Mouse (Mus musculus) hindbrain, embryonic 12.5 days (tissue): Measurements from ENCODE around the gene Fkbp7. TPM values are rescaled to one million over a fixed set of nuclear protein-coding genes. Genes with fewer than 3 reads are reported as not detected.
A peak's percentile ranks its signal among the peaks of the same experiment; 100 is the strongest.
"Not testable (repeated sequence)": the region's sequence is repeated elsewhere in the genome, so short reads cannot be mapped to it uniquely, and the experiment has no call there.

ENCODE experiments used
- ATAC-seq: fragments of 200-750 bp; cut with Nextera tagmentation; 2 replicates; pipeline ENCODE4 v1.8.0; 2017; ENCODE audit warnings: moderate TSS enrichment; ENCODE audit not compliant: low FRiP score
- H3K27ac ChIP-seq: fragments of 300-500 bp; sonication (generic); 2 replicates; pipeline ENCODE4 v1.5.1; 2016; ENCODE audit warnings: mild to moderate bottlenecking
- H3K27me3 ChIP-seq: fragments of 300-500 bp; sonication (generic); 2 replicates; pipeline ENCODE4 v1.6.1; 2016; ENCODE audit warnings: mild to moderate bottlenecking
- H3K36me3 ChIP-seq: fragments of 300-500 bp; sonication (generic); 2 replicates; pipeline ENCODE4 v1.6.1; 2016; ENCODE audit warnings: mild to moderate bottlenecking
- H3K4me1 ChIP-seq: fragments of 300-500 bp; sonication (generic); 2 replicates; pipeline ENCODE4 v1.6.1; 2016
- H3K4me2 ChIP-seq: fragments of 300-500 bp; sonication (generic); replicated peaks from 2 replicates; pipeline ENCODE4 v1.6.1; 2016; ENCODE audit warnings: mild to moderate bottlenecking
- H3K4me3 ChIP-seq: fragments of 300-500 bp; sonication (generic); 2 replicates; pipeline ENCODE4 v1.5.1; 2016; ENCODE audit warnings: mild to moderate bottlenecking
- H3K9ac ChIP-seq: fragments of 300-500 bp; sonication (generic); 2 replicates; pipeline ENCODE4 v1.6.1; 2016; ENCODE audit warnings: mild to moderate bottlenecking, moderate library complexity
- H3K9me3 ChIP-seq: fragments of 300-500 bp; sonication (generic); replicated peaks from 2 replicates; pipeline ENCODE4 v1.6.1; 2016; ENCODE audit warnings: mild to moderate bottlenecking
- WGBS: fragments of 180-500 bp; shearing (Covaris S2); methylation state at CpG from one replicate; pipeline ENCODE4 v1.1.7; 2016; 5-methylcytosine and 5-hydroxymethylcytosine counted together
- polyA plus RNA-seq: library from polyadenylated mRNA; unstranded; fragments of >200 nt; fragmentation: Nextera tagmentation; extraction: Ambion mirVana; gene quantifications from 2 replicates; pipeline ENCODE4 v1.2.1, GENCODE M21; 2016

The Fkbp7 gene
- polyA plus RNA-seq, 1 experiment from 2014 or later = 32.6 TPM

DNA sequence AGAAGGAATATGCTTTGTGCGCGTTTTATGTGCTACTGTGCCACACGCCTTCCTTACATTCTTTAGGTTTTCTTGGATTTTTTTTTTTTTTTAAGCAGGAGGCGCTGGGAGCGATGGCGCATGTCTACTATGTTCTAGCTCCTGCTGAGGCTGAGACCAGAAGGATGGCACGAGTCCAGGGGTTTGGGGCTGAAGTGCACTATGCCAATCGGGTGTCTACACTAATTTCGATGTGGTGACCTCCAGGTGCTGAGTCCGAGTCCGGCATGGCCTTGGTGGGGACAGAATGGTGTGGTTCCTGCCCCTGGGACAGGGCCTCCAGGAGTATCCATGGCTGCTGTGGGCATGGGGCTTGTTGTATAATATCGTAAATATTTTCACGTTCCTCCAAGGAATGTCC lies 14.4 kb downstream of the Fkbp7 start:
- Histone ChIP-seq H3K4me2 (no peak overlapping the region), H3K27ac (no peak overlapping the region), H3K9me3 (no peaks in the 10 kb centered on the region), H3K4me1 (no peaks in the 10 kb centered on the region), H3K36me3 (peaks cover 13% of the 10 kb centered on the region; the same call in 1 of the 2 replicates), H3K9ac (no peak overlapping the region), H3K4me3 (no peak overlapping the region), H3K27me3 (no peaks in the 10 kb centered on the region)
- 80% methylated on average over 13 of the region's 13 CpGs for WGBS
- no peak for ATAC-seq

DNA sequence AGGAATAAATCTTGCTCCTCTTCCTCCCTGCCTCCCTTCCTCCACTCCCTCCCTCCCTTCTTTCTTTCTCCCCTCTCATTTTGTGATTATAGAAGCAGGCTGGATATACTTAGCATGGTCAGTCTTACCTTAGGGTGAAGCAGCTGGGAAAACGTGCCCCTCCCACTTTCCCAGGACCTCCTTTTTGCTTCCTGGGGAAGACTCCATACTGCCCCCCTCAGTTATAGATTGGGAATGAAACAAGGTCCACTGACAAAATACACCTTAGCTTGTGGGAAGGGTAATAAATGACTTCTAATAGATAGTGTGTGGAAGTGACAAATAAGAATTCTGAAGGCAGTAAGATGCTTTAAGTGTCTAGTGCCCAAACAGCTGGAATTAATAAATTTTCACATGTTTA lies 16.9 kb downstream of the Fkbp7 start:
- WGBS = 15% methylated on average over 1 of the region's 1 CpGs
- H3K4me3 ChIP-seq = no peak overlapping the region
- ATAC-seq = no peak

DNA sequence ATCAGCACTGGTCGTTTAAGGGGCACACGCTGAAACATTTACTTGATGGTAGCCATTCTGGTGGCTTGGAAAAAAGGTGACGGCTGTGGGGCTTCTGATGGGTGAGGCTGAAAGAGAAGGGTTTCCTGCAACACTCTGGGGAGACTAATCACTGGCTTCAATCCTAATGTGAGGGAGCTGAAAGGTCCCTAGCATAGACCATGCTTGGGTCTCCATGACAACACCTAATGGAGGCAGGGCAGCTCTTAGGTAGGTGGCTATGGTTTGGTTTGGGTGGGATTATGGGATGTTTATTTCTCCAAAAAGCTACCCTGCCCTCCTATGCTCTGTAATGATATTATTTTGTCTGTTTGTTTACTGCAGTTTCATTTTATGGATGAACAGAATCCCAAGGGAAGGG lies 17.5 kb downstream of the Fkbp7 start:
- 76% methylated on average over 3 of the region's 3 CpGs for WGBS
- Histone ChIP-seq H3K4me2 (no peak overlapping the region), H3K9me3 (no peaks in the 10 kb centered on the region), H3K9ac (no peak overlapping the region), H3K27ac (no peak overlapping the region), H3K36me3 (no peaks in the 10 kb centered on the region), H3K27me3 (no peaks in the 10 kb centered on the region), H3K4me3 (no peak overlapping the region), H3K4me1 (no peaks in the 10 kb centered on the region)
- no peak for ATAC-seq

More for the DNA sequence above, 16.9 kb downstream of the Fkbp7 start:
- no peak overlapping the region for H3K27ac ChIP-seq
- no peaks in the 10 kb centered on the region for H3K36me3 ChIP-seq
- H3K4me2 ChIP-seq = no peak overlapping the region
- H3K27me3 ChIP-seq = no peaks in the 10 kb centered on the region
- no peak overlapping the region for H3K9ac ChIP-seq
- H3K9me3 ChIP-seq = no peaks in the 10 kb centered on the region
- H3K4me1 ChIP-seq = no peaks in the 10 kb centered on the region

DNA sequence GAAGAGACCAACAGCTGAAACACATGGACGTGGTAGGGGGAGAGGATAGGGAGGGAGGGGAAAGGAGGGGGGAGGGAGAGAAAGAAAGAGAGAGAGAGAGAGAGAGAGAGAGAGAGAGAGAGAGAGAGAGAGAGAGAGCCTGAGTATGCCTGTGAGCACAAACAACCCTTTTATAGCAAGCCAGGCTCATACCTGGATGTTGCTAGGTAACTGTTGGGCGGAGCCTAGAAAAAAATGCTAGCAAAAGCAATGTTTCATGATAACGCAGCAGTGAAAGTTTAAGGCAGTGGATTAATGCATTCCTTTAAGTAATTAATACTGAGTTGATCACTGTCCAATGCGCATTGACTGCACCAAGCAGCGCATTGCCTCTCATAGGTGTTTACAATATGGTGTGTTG lies 18.3 kb downstream of the Fkbp7 start:
- Histone ChIP-seq H3K4me2 (no peak overlapping the region), H3K9me3 (no peaks in the 10 kb centered on the region), H3K9ac (no peak overlapping the region), H3K27me3 (no peaks in the 10 kb centered on the region), H3K36me3 (no peaks in the 10 kb centered on the region), H3K4me3 (no peak overlapping the region), H3K4me1 (no peaks in the 10 kb centered on the region), H3K27ac (no peak overlapping the region)
- no peak for ATAC-seq
- 83% methylated on average over 5 of the region's 5 CpGs for WGBS

DNA sequence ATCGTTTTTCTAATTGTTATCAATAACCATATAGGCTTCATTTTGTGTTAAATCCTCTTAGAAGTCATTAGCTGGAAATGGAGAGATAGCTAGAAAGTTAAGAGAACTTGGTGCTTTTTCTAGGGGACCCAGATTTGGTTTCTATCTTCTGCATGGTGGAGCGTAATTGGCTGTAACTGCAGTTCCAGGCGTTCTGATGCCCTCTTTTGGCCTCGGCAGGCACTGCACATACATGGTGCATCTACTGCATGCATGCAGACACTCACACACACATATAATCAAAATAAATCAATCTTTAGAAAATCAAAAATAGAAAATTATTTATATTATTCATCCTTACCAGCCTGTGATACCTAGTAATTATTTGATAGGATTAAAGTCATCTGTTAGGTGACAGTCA lies 19.8 kb downstream of the Fkbp7 start:
- Histone ChIP-seq H3K36me3 (no peaks in the 10 kb centered on the region), H3K4me2 (no peak overlapping the region), H3K27me3 (no peaks in the 10 kb centered on the region), H3K9me3 (no peaks in the 10 kb centered on the region), H3K4me3 (no peak overlapping the region), H3K9ac (no peak overlapping the region), H3K4me1 (peaks cover 5% of the 10 kb centered on the region), H3K27ac (no peak overlapping the region)
- no peak for ATAC-seq
- WGBS = 93% methylated on average over 4 of the region's 4 CpGs

DNA sequence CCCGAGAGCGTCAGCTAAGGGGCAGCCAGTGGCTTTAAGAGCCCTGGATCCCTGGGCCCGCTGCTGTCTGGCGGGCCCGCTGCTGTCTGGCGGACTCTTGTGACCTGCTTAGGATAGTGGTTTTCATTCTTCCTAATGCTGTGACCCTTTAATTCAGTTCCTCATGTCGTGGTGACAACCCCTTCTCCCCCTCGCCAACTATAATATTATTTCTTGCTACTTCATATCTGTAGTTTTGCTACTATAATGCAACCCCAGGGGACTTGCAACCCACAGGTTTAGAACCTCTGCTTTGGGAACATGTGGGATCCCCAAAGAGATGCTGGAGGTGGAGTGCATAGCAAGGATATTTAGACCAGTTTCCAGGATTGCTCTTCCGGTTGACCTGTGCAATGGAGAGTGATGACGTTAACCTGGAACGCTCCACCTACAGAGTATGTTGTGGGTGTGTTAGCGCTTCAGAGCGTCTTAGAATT lies 24.2 kb downstream of the Fkbp7 start:
- H3K27ac ChIP-seq = peak overlapping the region; percentile 95
- H3K27me3 ChIP-seq = no peaks in the 10 kb centered on the region
- peak overlapping the region; percentile 70 for H3K4me2 ChIP-seq
- WGBS = 32% methylated on average over 13 of the region's 13 CpGs
- peak overlapping the region; percentile 86 for H3K9ac ChIP-seq
- ATAC-seq = peak; percentile 53
- H3K4me1 ChIP-seq = peaks cover 13% of the 10 kb centered on the region
- no peaks in the 10 kb centered on the region for H3K9me3 ChIP-seq
- H3K36me3 ChIP-seq = no peaks in the 10 kb centered on the region
- H3K4me3 ChIP-seq = peak overlapping the region; percentile 71

DNA sequence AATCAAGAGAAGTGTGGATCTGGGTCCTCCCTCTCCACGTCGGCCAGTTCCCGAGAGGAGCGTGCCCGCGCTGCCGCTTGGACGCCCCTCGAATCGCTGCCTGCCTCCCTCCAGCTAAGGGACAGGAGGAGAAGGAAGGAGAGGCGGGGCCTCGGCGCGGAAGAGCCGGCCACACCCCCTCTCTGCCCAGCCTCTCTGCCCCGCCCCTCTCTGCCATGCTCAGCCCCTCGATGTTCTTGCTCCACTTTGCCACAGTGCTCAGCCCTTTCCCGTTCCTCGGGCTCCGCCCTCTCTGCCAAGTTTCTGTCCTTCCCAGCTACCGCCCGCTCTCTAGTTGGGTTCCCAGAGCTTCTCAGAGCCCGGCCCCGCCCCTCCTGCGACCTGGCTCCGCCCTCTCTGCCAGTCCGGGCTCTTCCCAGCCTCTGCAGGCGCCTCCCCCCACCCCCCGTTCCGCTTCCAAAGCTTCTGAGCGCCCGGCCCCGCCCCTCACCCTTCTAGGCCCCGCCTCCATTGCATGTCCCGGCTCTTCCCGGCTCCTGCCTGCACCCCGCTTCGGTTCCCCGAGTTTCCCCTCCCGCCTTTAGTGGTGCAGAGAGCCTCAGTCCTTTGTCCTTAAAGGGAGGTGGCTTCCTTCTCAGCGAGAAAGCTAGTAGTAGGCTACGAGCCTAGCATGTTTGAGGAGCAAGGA lies 24.9 kb downstream of the Fkbp7 start, which contains the start of the genes Prkra and Pjvk:
Gene Prkra, minus strand, starts transcription at position 133 of the 688 bp plus-strand sequence.
Gene Pjvk, plus strand, starts transcription at position 594 of the 688 bp plus-strand sequence.
- peak within 1 kb of the TSS; percentile 70 for H3K4me2 ChIP-seq
- peak within 1 kb of the TSS; percentile 95 for H3K27ac ChIP-seq
- ATAC-seq = peak; percentile 99
- 0 out of 2 replicates have a peak, but pooled peaks cover 2% of the 10 kb centered on the region for H3K36me3 ChIP-seq
- H3K27me3 ChIP-seq = no peaks in the 10 kb centered on the region
- peak within 1 kb of the TSS; percentile 86 for H3K9ac ChIP-seq
- peak within 1 kb of the TSS; percentile 71 for H3K4me3 ChIP-seq
- under 1% methylated on average over 40 of the region's 42 CpGs for WGBS
- peaks cover 13% of the 10 kb centered on the region for H3K4me1 ChIP-seq
- no peaks in the 10 kb centered on the region for H3K9me3 ChIP-seq

DNA sequence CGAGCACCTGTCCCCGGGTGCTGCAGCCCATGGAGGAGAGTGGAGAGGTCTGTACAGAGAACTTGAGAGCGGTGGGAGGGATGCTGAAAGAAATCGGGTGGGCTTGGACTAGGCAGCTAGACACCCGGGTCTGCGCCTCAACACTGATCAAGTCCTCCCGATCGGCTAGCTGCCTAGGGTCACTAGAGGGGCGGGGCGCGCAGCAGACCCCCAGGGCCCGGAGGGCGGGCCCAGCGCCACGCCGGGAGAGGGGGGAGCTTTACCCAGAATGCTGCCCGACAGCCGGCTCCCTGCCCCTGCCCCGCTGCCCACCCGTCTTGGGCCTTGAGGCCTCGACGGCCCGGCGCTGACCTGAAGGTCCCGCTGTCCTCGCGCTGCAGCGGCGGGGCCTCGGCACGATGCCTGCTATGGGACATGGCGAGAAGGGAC lies 25.5 kb downstream of the Fkbp7 start:
- under 1% methylated on average over 30 of the region's 32 CpGs for WGBS
- Histone ChIP-seq H3K27ac (peak overlapping the region; percentile 95), H3K36me3 (peaks cover 6% of the 10 kb centered on the region), H3K9me3 (no peaks in the 10 kb centered on the region), H3K4me3 (peak overlapping the region; percentile 71), H3K9ac (peak overlapping the region; percentile 86), H3K4me1 (peaks cover 13% of the 10 kb centered on the region), H3K27me3 (no peaks in the 10 kb centered on the region), H3K4me2 (peak overlapping the region; percentile 70)
- peak; percentile 74; the same call in 1 of the 2 replicates for ATAC-seq

DNA sequence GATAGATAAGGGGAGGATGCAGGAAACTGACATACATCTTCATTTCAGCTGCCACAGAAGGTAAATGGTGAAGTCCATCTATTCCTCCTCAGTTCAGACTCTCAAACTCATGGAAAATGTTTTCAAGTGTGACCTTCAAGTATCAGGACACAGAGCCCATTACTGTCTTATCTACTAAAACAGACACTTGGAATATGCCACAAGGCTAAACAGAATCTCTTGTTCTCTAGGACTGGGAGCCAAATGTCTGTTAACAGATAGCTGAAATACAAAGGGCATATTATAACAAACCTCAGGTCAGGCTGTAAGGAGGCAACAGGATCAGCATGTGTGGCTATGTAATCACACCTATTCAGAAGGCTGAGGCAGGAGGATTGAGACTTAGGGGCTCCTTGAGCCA lies 29.1 kb downstream of the Fkbp7 start:
- no peak overlapping the region for H3K4me3 ChIP-seq
- H3K9ac ChIP-seq = no peak overlapping the region
- peaks cover 41% of the 10 kb centered on the region for H3K36me3 ChIP-seq
- H3K9me3 ChIP-seq = no peaks in the 10 kb centered on the region
- no peak overlapping the region for H3K27ac ChIP-seq
- peaks cover 11% of the 10 kb centered on the region for H3K4me1 ChIP-seq
- no peak overlapping the region for H3K4me2 ChIP-seq
- no peaks in the 10 kb centered on the region for H3K27me3 ChIP-seq
- ATAC-seq = no peak

DNA sequence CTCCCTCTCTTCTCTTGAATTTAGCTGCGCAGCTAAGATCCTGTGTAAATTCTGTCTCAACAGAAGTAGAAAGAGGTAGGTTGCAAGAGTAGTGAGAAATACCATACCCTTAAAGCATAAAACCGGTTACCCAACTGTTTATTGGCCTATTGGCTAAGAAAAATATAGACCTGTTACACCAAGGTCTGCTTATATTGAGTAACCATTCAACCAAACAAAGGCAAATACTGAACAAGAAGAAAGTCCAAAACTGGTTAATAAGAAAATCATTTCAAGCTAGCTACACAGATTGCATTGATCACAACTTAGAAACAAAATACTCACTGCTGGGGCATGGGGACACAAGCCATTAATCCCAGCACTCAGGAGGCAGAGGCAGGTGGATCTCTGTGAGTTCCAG lies 33.3 kb downstream of the Fkbp7 start:
- 98% methylated on average over 2 of the region's 2 CpGs for WGBS
- no peak overlapping the region for H3K27ac ChIP-seq
- no peaks in the 10 kb centered on the region for H3K27me3 ChIP-seq
- H3K9me3 ChIP-seq = no peaks in the 10 kb centered on the region
- no peak for ATAC-seq
- no peak overlapping the region for H3K4me3 ChIP-seq
- no peaks in the 10 kb centered on the region for H3K4me1 ChIP-seq
- no peak overlapping the region for H3K4me2 ChIP-seq
- H3K9ac ChIP-seq = no peak overlapping the region
- peaks cover 73% of the 10 kb centered on the region for H3K36me3 ChIP-seq

DNA sequence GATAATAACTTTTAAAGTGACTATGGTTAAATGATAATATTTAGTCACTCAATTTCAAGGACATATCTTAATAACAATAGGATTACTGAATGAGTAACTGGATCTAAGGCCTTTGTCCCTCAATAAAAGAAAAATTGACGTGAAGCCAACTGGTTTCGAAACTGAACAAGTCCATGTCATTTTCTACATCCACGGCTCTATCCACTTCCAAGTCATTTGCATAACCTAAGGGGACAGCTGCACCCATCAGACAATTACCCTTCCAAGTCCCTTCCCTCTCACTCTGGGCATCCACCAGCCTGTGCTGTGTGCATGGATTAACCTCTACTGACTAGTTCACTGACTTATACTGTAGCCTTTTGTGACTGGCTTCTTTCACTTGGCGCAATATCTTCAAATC lies 41.3 kb downstream of the Fkbp7 start:
- H3K4me3 ChIP-seq = no peak overlapping the region
- no peak overlapping the region for H3K27ac ChIP-seq
- no peak overlapping the region for H3K9ac ChIP-seq
- H3K4me2 ChIP-seq = no peak overlapping the region
- no peaks in the 10 kb centered on the region for H3K4me1 ChIP-seq
- H3K36me3 ChIP-seq = peaks cover 92% of the 10 kb centered on the region
- H3K27me3 ChIP-seq = no peaks in the 10 kb centered on the region
- 85% methylated on average over 4 of the region's 4 CpGs for WGBS
- H3K9me3 ChIP-seq = no peaks in the 10 kb centered on the region; the same call in 1 of the 2 replicates
- no peak for ATAC-seq

DNA sequence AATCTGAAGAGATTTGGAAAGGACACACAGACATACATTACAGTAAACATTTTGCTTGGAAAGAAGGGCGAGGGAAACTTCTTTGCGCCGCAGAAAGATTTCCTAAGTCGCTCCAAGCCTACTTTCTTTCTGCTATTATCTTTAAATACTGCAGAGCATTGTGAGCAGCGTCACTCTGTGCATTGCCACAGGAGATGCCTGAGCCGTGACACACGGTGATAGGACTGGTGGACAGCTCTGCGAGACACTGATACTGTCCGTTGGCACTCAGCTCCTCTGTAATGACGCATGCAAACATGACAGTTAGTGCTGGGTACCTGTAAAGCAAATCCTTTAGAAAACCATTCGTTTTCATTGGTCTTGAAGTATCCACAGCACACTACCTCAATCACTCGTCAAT lies 42.6 kb downstream of the Fkbp7 start:
- Histone ChIP-seq H3K9me3 (no peaks in the 10 kb centered on the region; the same call in 1 of the 2 replicates), H3K27ac (no peak overlapping the region), H3K4me2 (no peak overlapping the region), H3K36me3 (peaks cover 92% of the 10 kb centered on the region), H3K27me3 (no peaks in the 10 kb centered on the region), H3K4me3 (no peak overlapping the region), H3K4me1 (no peaks in the 10 kb centered on the region), H3K9ac (no peak overlapping the region)
- WGBS = 95% methylated on average over 12 of the region's 12 CpGs
- ATAC-seq = no peak

DNA sequence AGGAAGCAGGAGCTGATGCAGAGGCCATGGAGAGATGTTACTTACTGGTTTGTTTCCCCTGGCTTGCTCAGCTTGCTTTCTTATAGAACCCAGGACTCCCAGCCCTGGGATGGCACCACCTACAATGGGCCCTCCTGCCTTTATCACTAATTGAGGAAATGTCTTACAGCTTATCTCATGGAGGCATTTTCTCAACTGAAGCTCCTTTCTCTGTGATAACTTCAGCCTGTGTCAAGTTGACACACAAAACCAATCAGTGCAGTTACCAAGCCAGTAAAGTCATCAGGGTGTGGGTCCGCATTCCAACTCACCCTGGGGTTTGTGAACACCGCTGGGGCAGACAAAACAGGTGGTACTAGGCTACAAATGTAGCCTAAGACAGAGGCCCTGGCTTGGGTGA lies 50.6 kb downstream of the Fkbp7 start:
- not testable (repeated sequence) for H3K9me3 ChIP-seq, H3K9ac ChIP-seq, H3K4me2 ChIP-seq, H3K4me3 ChIP-seq, ATAC-seq, H3K4me1 ChIP-seq, H3K27ac ChIP-seq, H3K27me3 ChIP-seq
- WGBS = 90% methylated on average over 2 of the region's 2 CpGs
- peaks cover 54% of the 10 kb centered on the region for H3K36me3 ChIP-seq
